Mouse (Mus musculus) heart, adult 2 months (tissue): ENCODE data around the gene Evx2.

Source experiments
- CTCF ChIP-seq: fragments of 200-600 bp; IDR thresholded peaks from 2 replicates; pipeline ENCODE4 v1.8.1; 2022; ENCODE audit warnings: antibody characterized with exemption, mild to moderate bottlenecking, moderate library complexity
- EP300 ChIP-seq: fragments of 200-500 bp; IDR thresholded peaks from 2 replicates; pipeline ENCODE4 v1.6.1; 2011; ENCODE audit warnings: low read depth, low read length, control low read depth; ENCODE audit not compliant: insufficient read depth
- POLR2A ChIP-seq: fragments of 200-500 bp; IDR thresholded peaks from 2 replicates; pipeline ENCODE4 v1.6.1; 2011; ENCODE audit warnings: mild to moderate bottlenecking, low read depth, low read length, control low read depth; ENCODE audit not compliant: insufficient read depth

DNA sequence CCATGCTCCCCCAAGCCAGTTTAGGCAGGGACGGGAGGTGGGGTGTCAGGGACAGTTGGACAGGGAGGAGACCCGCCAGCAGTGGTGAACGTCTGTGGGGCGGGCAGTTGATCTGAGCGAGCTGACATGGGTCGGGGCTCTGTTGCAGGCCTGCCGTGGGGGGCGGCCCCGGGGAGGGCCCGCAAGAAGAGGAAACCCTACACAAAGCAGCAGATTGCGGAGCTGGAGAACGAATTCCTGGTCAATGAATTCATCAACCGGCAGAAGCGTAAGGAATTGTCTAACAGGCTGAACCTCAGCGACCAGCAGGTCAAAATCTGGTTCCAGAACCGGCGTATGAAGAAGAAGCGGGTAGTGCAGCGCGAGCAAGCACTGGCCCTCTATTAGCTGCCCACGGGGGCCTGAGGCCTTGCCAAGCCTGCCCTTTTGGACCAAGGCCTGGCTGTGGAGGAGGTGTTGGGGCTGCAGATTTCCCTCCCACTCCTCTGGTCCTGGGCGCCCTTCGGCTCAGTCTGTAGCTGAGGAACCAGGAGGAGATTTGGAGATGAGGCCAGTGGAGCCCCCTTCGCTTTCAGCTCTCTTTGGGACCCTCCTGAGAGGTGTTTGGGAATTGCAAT lies 16.4 kb upstream of the Evx2 start:
- TF ChIP-seq POLR2A (no peak), CTCF (no peak), EP300 (no peak)
